Mouse (Mus musculus) urinary bladder, postnatal 25 days (tissue): ENCODE results near the gene Ercc6l.

Experiments used
- DNase-seq: peaks from one replicate; pipeline ENCODE4 v3.0.0; 2022; ENCODE audit warnings: low spot score

The Ercc6l gene

GRCm38 (mm10) chrX:102156618-102157422 lies at the start of gene Ercc6l:
Gene Ercc6l (minus strand): TSS chrX:102157091.
- DNase-seq: peak; percentile 82

GRCm38 (mm10) chrX:102190840-102191239 lies 33.9 kb upstream of the Ercc6l start:
- DNase-seq: no peak

GRCm38 (mm10) chrX:102189581-102189980 lies 32.7 kb upstream of the Ercc6l start:
- DNase-seq: no peak

GRCm38 (mm10) chrX:102188712-102189497 lies 32.0 kb upstream of the Ercc6l start, which contains the start of gene Rps4x:
Gene Rps4x (minus strand): TSS chrX:102189394.
- DNase-seq: peak; percentile 62

- no peak for DNase-seq
These were observed 30.3 kb upstream of the Ercc6l start for GRCm38 (mm10) chrX:102187023-102187699.

GRCm38 (mm10) chrX:102182575-102182974 lies 25.7 kb upstream of the Ercc6l start:
- DNase-seq: no peak

GRCm38 (mm10) chrX:102175538-102176287 lies 18.8 kb upstream of the Ercc6l start:
- no peak for DNase-seq

GRCm38 (mm10) chrX:102170900-102171299 lies 14.0 kb upstream of the Ercc6l start:
- DNase-seq: no peak

- DNase-seq: no peak
These were observed 13.2 kb upstream of the Ercc6l start for GRCm38 (mm10) chrX:102170135-102170534.

- DNase-seq: no peak
These were observed 12.8 kb upstream of the Ercc6l start for GRCm38 (mm10) chrX:102169724-102170123.

- DNase-seq: no peak
These were observed 10.1 kb upstream of the Ercc6l start for GRCm38 (mm10) chrX:102166986-102167385.

- DNase-seq: no peak
These were observed 9.6 kb upstream of the Ercc6l start for GRCm38 (mm10) chrX:102166521-102166920.

- DNase-seq: no peak
These were observed 6.6 kb upstream of the Ercc6l start for GRCm38 (mm10) chrX:102163529-102163928.

GRCm38 (mm10) chrX:102163096-102163495 lies 6.2 kb upstream of the Ercc6l start:
- DNase-seq: no peak

GRCm38 (mm10) chrX:102160528-102160927 lies 3.6 kb upstream of the Ercc6l start:
- no peak for DNase-seq

- peak; percentile 26 for DNase-seq
These were observed 2.9 kb upstream of the Ercc6l start for GRCm38 (mm10) chrX:102159778-102160177.

- DNase-seq: peak; percentile 9
These were observed 516 bp upstream of the Ercc6l start for GRCm38 (mm10) chrX:102157423-102157791.

- no peak for DNase-seq
These were observed 15.7 kb downstream of the Ercc6l start for GRCm38 (mm10) chrX:102141157-102141556.

GRCm38 (mm10) chrX:102121321-102121720 lies 35.6 kb downstream of the Ercc6l start:
- DNase-seq: no peak

GRCm38 (mm10) chrX:102119042-102119864 lies 37.6 kb downstream of the Ercc6l start, which contains the start of gene Pin4:
Gene Pin4 (plus strand): TSS chrX:102119447.
- peak; percentile 84 for DNase-seq

- no peak for DNase-seq
These were observed 41.2 kb downstream of the Ercc6l start for GRCm38 (mm10) chrX:102115676-102116075.
